Mouse (Mus musculus) lung, postnatal 0 days (tissue): ENCODE measurements at regions not wholly inside any gene's neighbourhood (a gene's known extent, or its start where the extent isn't known, plus 50 kb on each side); places are given as distances from the start of the nearest gene placed in this dataset.

Experiments
- ATAC-seq: fragments of 200-750 bp; cut with Nextera tagmentation; 2 replicates; pipeline ENCODE4 v1.8.0; 2017; ENCODE audit warnings: moderate library complexity
- DNase-seq: peaks from one replicate; pipeline ENCODE4 v3.0.0-alpha.2; 2016; ENCODE audit warnings: low spot score
- H3K27ac ChIP-seq: fragments of 300-500 bp; sonication (generic); 2 replicates; pipeline ENCODE4 v1.5.1; 2014; ENCODE audit warnings: antibody characterized with exemption, mild to moderate bottlenecking, low read length, mixed read lengths
- H3K27me3 ChIP-seq: fragments of 300-500 bp; sonication (generic); replicated peaks from 2 replicates; pipeline ENCODE4 v1.6.1; 2014; ENCODE audit warnings: low read length, mixed read lengths; ENCODE audit not compliant: insufficient read depth
- H3K36me3 ChIP-seq: fragments of 300-500 bp; sonication (generic); 2 replicates; pipeline ENCODE4 v1.6.1; 2014; ENCODE audit warnings: low read length, mixed read lengths; ENCODE audit not compliant: insufficient read depth
- H3K4me1 ChIP-seq: fragments of 300-500 bp; sonication (generic); 2 replicates; pipeline ENCODE4 v1.6.1; 2014; ENCODE audit warnings: antibody characterized with exemption, low read depth, low read length, mixed read lengths; ENCODE audit not compliant: insufficient read depth
- H3K4me2 ChIP-seq: fragments of 300-500 bp; sonication (generic); replicated peaks from 2 replicates; pipeline ENCODE4 v1.6.1; 2014; ENCODE audit warnings: low read depth, mild to moderate bottlenecking, low read length, moderate library complexity, mixed read lengths
- H3K4me3 ChIP-seq: fragments of 300-500 bp; sonication (generic); 2 replicates; pipeline ENCODE4 v1.5.1; 2014; ENCODE audit warnings: low read depth, low read length
- H3K9ac ChIP-seq: fragments of 300-500 bp; sonication (generic); replicated peaks from 2 replicates; pipeline ENCODE4 v1.6.1; 2014; ENCODE audit warnings: low read depth, mild to moderate bottlenecking
- H3K9me3 ChIP-seq: fragments of 300-500 bp; sonication (generic); 2 replicates; pipeline ENCODE4 v1.6.1; 2016; ENCODE audit warnings: low read length, mixed read lengths
- CTCF ChIP-seq: IDR thresholded peaks from 2 replicates; pipeline ENCODE4 v1.5.1; 2016; ENCODE audit warnings: antibody characterized with exemption, mild to moderate bottlenecking
- EP300 ChIP-seq: IDR thresholded peaks from 2 replicates; pipeline ENCODE4 v1.6.1; 2016; ENCODE audit warnings: antibody characterized with exemption, mild to moderate bottlenecking, control low read depth
- WGBS: fragments of 180-500 bp; shearing (Covaris S2); extraction: QIAGEN DNeasy Blood & Tissue Kit; methylation state at CpG from one replicate; pipeline ENCODE4 v1.1.7; 2014; 5-methylcytosine and 5-hydroxymethylcytosine counted together

GRCm38 (mm10) chr14:24871392-24871998 lies 384.6 kb downstream of the Rps24 start:
- Histone ChIP-seq H3K9me3 (no peaks in the 10 kb centered on the region), H3K9ac (no peak overlapping the region), H3K4me1 (no peaks in the 10 kb centered on the region), H3K36me3 (no peaks in the 10 kb centered on the region), H3K4me2 (no peak overlapping the region), H3K4me3 (no peak overlapping the region), H3K27ac (no peak overlapping the region), H3K27me3 (no peaks in the 10 kb centered on the region)
- DNase-seq (no peak), ATAC-seq (no peak)
- 48% methylated on average over 10 of the region's 10 CpGs for WGBS
- TF ChIP-seq CTCF (no peak), EP300 (no peak)

- no peak overlapping the region for H3K9ac ChIP-seq
- no peak overlapping the region for H3K27ac ChIP-seq
- no peaks in the 10 kb centered on the region for H3K36me3 ChIP-seq
- no peaks in the 10 kb centered on the region for H3K9me3 ChIP-seq
- ATAC-seq (no peak), DNase-seq (no peak)
- H3K4me1 ChIP-seq = no peaks in the 10 kb centered on the region
- H3K4me2 ChIP-seq = no peak overlapping the region
- TF ChIP-seq CTCF (no peak), EP300 (no peak)
- 37% methylated on average over 3 of the region's 3 CpGs for WGBS
- no peak overlapping the region for H3K4me3 ChIP-seq
- H3K27me3 ChIP-seq = no peaks in the 10 kb centered on the region
Observed at GRCm38 (mm10) chr14:24872931-24873330, 386.0 kb downstream of the Rps24 start.

GRCm38 (mm10) chr14:24873406-24873805 lies 386.5 kb downstream of the Rps24 start:
- no peaks in the 10 kb centered on the region for H3K36me3 ChIP-seq
- TF ChIP-seq EP300 (no peak), CTCF (no peak)
- no peak overlapping the region for H3K27ac ChIP-seq
- no peak overlapping the region for H3K4me3 ChIP-seq
- ATAC-seq = no peak
- H3K9ac ChIP-seq = no peak overlapping the region
- no peaks in the 10 kb centered on the region for H3K9me3 ChIP-seq
- WGBS = 87% methylated on average over 3 of the region's 3 CpGs
- H3K4me2 ChIP-seq = no peak overlapping the region
- H3K4me1 ChIP-seq = no peaks in the 10 kb centered on the region
- DNase-seq = no peak
- H3K27me3 ChIP-seq = no peaks in the 10 kb centered on the region

- Histone ChIP-seq H3K9ac (no peak overlapping the region), H3K36me3 (no peaks in the 10 kb centered on the region), H3K27me3 (no peaks in the 10 kb centered on the region), H3K4me3 (no peak overlapping the region), H3K9me3 (no peaks in the 10 kb centered on the region), H3K4me1 (no peaks in the 10 kb centered on the region), H3K27ac (no peak overlapping the region), H3K4me2 (no peak overlapping the region)
- no peak for DNase-seq
- WGBS = 63% methylated on average over 12 of the region's 12 CpGs
- TF ChIP-seq CTCF = no peak
- no peak for TF ChIP-seq EP300
- ATAC-seq = no peak
Observed at GRCm38 (mm10) chr14:24874426-24875155, 387.7 kb downstream of the Rps24 start.

- no peak overlapping the region for H3K9ac ChIP-seq
- DNase-seq = no peak
- TF ChIP-seq EP300 = no peak
- no peak for TF ChIP-seq CTCF
- H3K4me1 ChIP-seq = no peaks in the 10 kb centered on the region
- ATAC-seq = no peak
- no peaks in the 10 kb centered on the region for H3K36me3 ChIP-seq
- H3K4me2 ChIP-seq = no peak overlapping the region
- H3K9me3 ChIP-seq = no peaks in the 10 kb centered on the region
- no peak overlapping the region for H3K4me3 ChIP-seq
- no peaks in the 10 kb centered on the region for H3K27me3 ChIP-seq
- H3K27ac ChIP-seq = no peak overlapping the region
- 73% methylated on average over 8 of the region's 8 CpGs for WGBS
Observed at GRCm38 (mm10) chr14:24875156-24875545, 388.2 kb downstream of the Rps24 start.

GRCm38 (mm10) chr14:24875934-24876333 lies 389.0 kb downstream of the Rps24 start:
- H3K4me2 ChIP-seq = no peak overlapping the region
- H3K27ac ChIP-seq = no peak overlapping the region
- H3K36me3 ChIP-seq = no peaks in the 10 kb centered on the region
- DNase-seq (no peak), ATAC-seq (no peak)
- H3K4me3 ChIP-seq = no peak overlapping the region
- no peaks in the 10 kb centered on the region for H3K4me1 ChIP-seq
- WGBS = 59% methylated on average over 6 of the region's 6 CpGs
- TF ChIP-seq CTCF = no peak; the same call in 1 of the 2 replicates
- TF ChIP-seq EP300 = no peak
- H3K9me3 ChIP-seq = no peaks in the 10 kb centered on the region
- no peaks in the 10 kb centered on the region for H3K27me3 ChIP-seq
- H3K9ac ChIP-seq = no peak overlapping the region
